ENCODE assay signal across 14 mouse cellular contexts in the genomic region with DNA sequence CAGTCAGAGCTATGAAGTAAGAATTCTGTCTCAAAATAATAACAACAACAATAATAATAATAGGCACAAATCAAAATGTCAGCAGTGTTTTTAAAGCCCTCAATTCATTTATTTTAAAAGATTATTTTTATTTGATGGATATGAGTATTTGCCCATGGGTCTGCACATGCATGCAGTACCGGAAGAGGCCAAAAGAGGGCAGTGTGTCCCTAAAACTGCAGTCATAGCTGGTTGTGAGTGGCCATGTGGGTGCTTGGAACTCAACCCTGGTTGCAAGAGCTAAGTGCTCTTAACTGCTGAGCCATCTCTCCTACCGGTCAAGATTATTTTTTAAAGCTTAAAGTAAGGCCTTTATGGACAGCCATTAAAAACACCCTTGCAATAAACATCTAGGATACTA.
DNase-seq lines count a peak whose midpoint lies in the region; ATAC-seq and TF ChIP-seq lines count a peak whose summit lies in the region.
"Had no signal": no experiment of that assay in that cellular context is flagged by ENCODE, and none has a peak within 500 bp of the region (broad histone marks: within the 10 kb centered on the region; RNA-seq: fewer than 3 reads in every experiment).

No protein-coding gene starts in this region.

- no peak overlapping the region for H3K4me3 ChIP-seq in hindbrain, postnatal 0 days (ENCODE audit: low read length)
- H3K4me3 ChIP-seq in hindbrain, embryonic 10.5 days = no peak overlapping the region
- H3K4me3 ChIP-seq in testis, adult 2 months (ENCODE audit: control insufficient read depth, low read depth, low read length) = no peak overlapping the region
- no peak overlapping the region for H3K4me3 ChIP-seq in stomach, postnatal 0 days (ENCODE audit: low read depth, low read length)
- H3K4me3 ChIP-seq: heart, embryonic 12.5 days; kidney, embryonic 15.5 days; liver, embryonic 13.5 days; megakaryocyte, embryonic 14.5 days had no signal

- in situ Hi-C loops in Patski (cut with MboI; ENCODE audit: low pct_unique_long_range_greater_than_20kb) = no loop called here

- H3K27ac ChIP-seq in hindbrain, postnatal 0 days = no peak overlapping the region
- no peak overlapping the region for H3K27ac ChIP-seq in hindbrain, embryonic 10.5 days
- no peak overlapping the region for H3K27ac ChIP-seq in testis, adult 2 months (ENCODE audit: control insufficient read depth, insufficient read depth, low read depth, low read length)
- H3K27ac ChIP-seq in stomach, postnatal 0 days (replicated peaks) = no peak overlapping the region
- H3K27ac ChIP-seq: hindbrain, embryonic 14.5 days; kidney, embryonic 15.5 days; liver, embryonic 13.5 days had no signal

- no peak for TF ChIP-seq POLR2A in testis, adult 2 months (IDR thresholded peaks at IDR 0.05; ENCODE audit: control insufficient read depth, low read depth, low read length)

- H3K4me2 ChIP-seq in hindbrain, postnatal 0 days (ENCODE audit: low read depth, low read length) = no peak overlapping the region
- no peak overlapping the region for H3K4me2 ChIP-seq in stomach, postnatal 0 days (replicated peaks; ENCODE audit: low read depth)
- H3K4me2 ChIP-seq: heart, embryonic 12.5 days; hindbrain, embryonic 14.5 days; kidney, embryonic 15.5 days; liver, embryonic 13.5 days had no signal

- H3K9ac ChIP-seq in hindbrain, postnatal 0 days (replicated peaks; ENCODE audit: low read length) = no peak overlapping the region
- no peak overlapping the region for H3K9ac ChIP-seq in stomach, postnatal 0 days (ENCODE audit: low read length)
- H3K9ac ChIP-seq: heart, embryonic 12.5 days; hindbrain, embryonic 14.5 days; kidney, embryonic 15.5 days; liver, embryonic 13.5 days had no signal

- no peaks in the 10 kb centered on the region for H3K36me3 ChIP-seq in hindbrain, postnatal 0 days (ENCODE audit: insufficient read depth, low read length)
- H3K36me3 ChIP-seq in hindbrain, embryonic 10.5 days = no peaks in the 10 kb centered on the region
- H3K36me3 ChIP-seq in testis, adult 2 months (ENCODE audit: control insufficient read depth, insufficient read depth, low read length) = no peaks in the 10 kb centered on the region
- H3K36me3 ChIP-seq in stomach, postnatal 0 days (ENCODE audit: control insufficient read depth, insufficient read depth, low read length) = no peaks in the 10 kb centered on the region
- H3K36me3 ChIP-seq: heart, embryonic 12.5 days; kidney, embryonic 15.5 days; liver, embryonic 13.5 days had no signal

- no peaks in the 10 kb centered on the region for H3K27me3 ChIP-seq in hindbrain, postnatal 0 days (ENCODE audit: insufficient read depth, low read length)
- no peaks in the 10 kb centered on the region; the same call in 1 of the 2 replicates for H3K27me3 ChIP-seq in hindbrain, embryonic 10.5 days (ENCODE audit: insufficient read depth, poor library complexity, severe bottlenecking)
- H3K27me3 ChIP-seq in testis, adult 2 months (ENCODE audit: control insufficient read depth, insufficient read depth, low read length) = no peaks in the 10 kb centered on the region
- no peaks in the 10 kb centered on the region for H3K27me3 ChIP-seq in Patski
- H3K27me3 ChIP-seq in stomach, postnatal 0 days (ENCODE audit: control insufficient read depth, insufficient read depth, low read length) = no peaks in the 10 kb centered on the region
- H3K27me3 ChIP-seq: heart, embryonic 12.5 days; kidney, embryonic 15.5 days; liver, embryonic 13.5 days; megakaryocyte, embryonic 14.5 days had no signal

- POLR2A ChIA-PET in Patski (lab: Charles Lee) = no interaction called here

- H3K9me3 ChIP-seq in hindbrain, postnatal 0 days (ENCODE audit: low read length) = peaks cover 3% of the 10 kb centered on the region; the same call in 1 of the 2 replicates
- peaks cover 10% of the 10 kb centered on the region for H3K9me3 ChIP-seq in hindbrain, embryonic 10.5 days
- H3K9me3 ChIP-seq in stomach, postnatal 0 days (ENCODE audit: control insufficient read depth, low read length) = no peaks in the 10 kb centered on the region; the same call in 1 of the 2 replicates

- no peak for ATAC-seq in hindbrain, postnatal 0 days
- ATAC-seq in Patski = no peak
- ATAC-seq in stomach, postnatal 0 days (ENCODE audit: low FRiP score, low TSS enrichment) = no peak
- no peak for ATAC-seq in activated CD4-positive, CD25-positive, alpha-beta regulatory T cell, adult 4 months

- TF ChIP-seq CTCF in hindbrain, postnatal 0 days (IDR thresholded peaks at IDR 0.05; ENCODE audit: low read depth) = peak; percentile 51
- TF ChIP-seq CTCF in testis, adult 2 months (IDR thresholded peaks at IDR 0.05; ENCODE audit: control insufficient read depth, insufficient read depth, insufficient replicate concordance, low read depth, low read length) = peak; percentile 80; the same call in 1 of the 2 replicates
- TF ChIP-seq CTCF in Patski (IDR thresholded peaks at IDR 0.05) = peak; percentile 61
- TF ChIP-seq CTCF in stomach, postnatal 0 days (IDR thresholded peaks at IDR 0.05; ENCODE audit: low read depth) = peak; percentile 51

- no peak for TF ChIP-seq EP300 in stomach, postnatal 0 days (optimal IDR thresholded peaks at IDR 0.05)

- WGBS in hindbrain, postnatal 0 days = 98% methylated on average over 2 of the region's 2 CpGs
- 96% methylated on average over 2 of the region's 2 CpGs for WGBS in hindbrain, embryonic 10.5 days
- 99% methylated on average over 2 of the region's 2 CpGs for WGBS in stomach, postnatal 0 days

- CTCF ChIA-PET in Patski (lab: Charles Lee) = no interaction called here

- DNase-seq in hindbrain, postnatal 0 days (ENCODE audit: low spot score) = no peak
- no peak for DNase-seq in hindbrain, embryonic 10.5 days (ENCODE audit: low spot score)
- DNase-seq in testis, postnatal 10 days (ENCODE audit: low spot score) = no peak
- DNase-seq in Patski (ENCODE audit: low read depth, low spot score) = no peak
- no peak for DNase-seq in stomach, postnatal 0 days (ENCODE audit: low spot score)
- no peak for DNase-seq in cerebellum, adult 11-12 months
- DNase-seq: adrenal gland, postnatal 10 days; liver, embryonic 13.5 days had no signal

- H3K4me1 ChIP-seq in hindbrain, postnatal 0 days (ENCODE audit: insufficient read depth, low read length) = peaks cover 6% of the 10 kb centered on the region; the same call in 1 of the 2 replicates
- H3K4me1 ChIP-seq in hindbrain, embryonic 10.5 days (replicated peaks) = no peaks in the 10 kb centered on the region
- no peaks in the 10 kb centered on the region for H3K4me1 ChIP-seq in testis, adult 2 months (ENCODE audit: control insufficient read depth, insufficient read depth, low read length)
- H3K4me1 ChIP-seq in stomach, postnatal 0 days (replicated peaks; ENCODE audit: control insufficient read depth, insufficient read depth) = no peaks in the 10 kb centered on the region
- H3K4me1 ChIP-seq: heart, embryonic 12.5 days; liver, embryonic 13.5 days had no signal
